Mouse (Mus musculus): ENCODE results near the gene Myh7.
"Not testable (repeated sequence)": the region's sequence is repeated elsewhere in the genome, so short reads cannot be mapped to it uniquely, and the experiment has no call there.

The Myh7 gene

GRCm38 (mm10) chr14:54994136-54994868 lies at the start of gene Myh7:
Myh7 (minus strand) TSS chr14:54994626.
- no peak for DNase-seq (ENCODE audit: extremely low read depth, low read depth, low spot score)

DNA sequence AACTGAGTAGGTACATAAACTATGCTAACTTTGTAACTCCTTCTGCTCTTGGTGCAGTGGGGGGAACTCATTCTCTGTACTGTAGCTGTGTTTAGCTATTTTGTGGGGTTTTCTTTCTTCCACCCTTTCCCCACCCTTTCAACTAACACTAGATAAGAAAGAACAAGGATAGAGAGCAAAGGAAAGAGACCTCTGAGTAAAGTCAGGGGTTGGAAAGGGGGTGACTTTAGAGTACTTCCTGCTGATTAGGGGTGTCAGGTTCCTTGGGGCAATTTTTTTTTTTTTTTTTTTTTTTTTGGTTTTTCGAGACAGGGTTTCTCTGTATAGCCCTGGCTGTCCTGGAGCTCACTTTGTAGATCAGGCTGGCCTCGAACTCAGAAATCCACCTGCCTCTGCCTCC lies 49.3 kb upstream of the Myh7 start:
- not testable (repeated sequence) for DNase-seq (ENCODE audit: extremely low read depth, low read depth, low spot score)

GRCm38 (mm10) chr14:55032695-55033225 lies 38.3 kb upstream of the Myh7 start:
- no peak for DNase-seq (ENCODE audit: extremely low read depth, low read depth, low spot score)

DNA sequence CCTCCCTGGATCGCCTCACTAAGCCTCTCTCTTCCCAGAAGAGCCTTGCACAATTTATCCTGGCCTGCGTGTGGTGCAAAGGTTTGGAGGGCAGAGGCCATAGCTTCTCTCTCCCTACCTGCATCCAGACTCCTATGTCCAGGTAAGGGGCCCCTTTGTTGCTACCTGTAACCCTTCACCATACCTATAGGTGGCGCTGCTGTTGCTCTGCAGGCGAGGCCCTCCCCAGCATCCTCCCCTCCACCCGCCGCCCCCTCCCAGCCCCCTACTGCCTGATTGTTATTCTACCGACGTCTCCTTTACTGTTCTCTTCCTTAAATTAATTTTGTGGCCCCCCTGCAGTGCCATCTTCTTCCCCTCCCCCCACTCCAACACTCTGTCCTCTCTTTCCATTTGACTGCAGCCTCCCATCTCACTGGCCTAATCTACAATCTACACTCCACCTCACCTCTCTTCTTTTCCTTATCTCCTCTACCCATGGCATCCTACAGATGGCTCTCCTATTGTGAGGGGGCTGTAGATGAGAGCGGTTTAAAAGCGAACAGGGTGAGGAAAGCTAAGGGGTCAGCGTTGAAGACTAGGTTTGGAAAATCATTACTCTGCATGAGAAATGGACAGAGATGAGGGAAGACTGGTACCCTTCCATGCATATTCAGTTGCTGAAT lies 34.7 kb upstream of the Myh7 start:
- no peak for DNase-seq (ENCODE audit: extremely low read depth, low read depth, low spot score)

DNA sequence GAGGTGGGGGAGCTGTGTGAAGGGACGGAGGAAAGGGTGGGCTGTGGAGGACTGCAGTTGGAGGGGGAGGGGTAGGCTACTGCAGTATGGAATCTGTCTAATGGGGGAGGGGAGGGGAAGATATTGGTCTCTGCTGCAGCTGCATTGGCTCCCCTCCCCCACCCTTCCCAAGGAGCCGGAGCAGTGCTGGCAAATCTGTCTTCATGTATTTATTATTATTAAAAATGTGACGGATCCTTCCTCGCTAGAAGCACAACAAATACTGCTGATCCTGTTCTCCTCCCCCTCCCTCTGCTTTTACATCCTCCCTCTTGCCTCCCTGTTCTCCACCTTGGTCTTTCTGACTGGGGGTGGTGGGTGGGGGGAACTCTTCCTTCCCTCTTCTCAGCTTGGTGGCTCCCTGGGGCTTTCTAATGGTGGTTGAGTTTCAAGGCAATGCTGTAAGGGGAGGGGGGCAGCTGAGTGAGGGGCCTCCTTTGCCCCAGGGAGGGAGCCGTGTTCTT lies 34.0 kb upstream of the Myh7 start:
- no peak for DNase-seq (ENCODE audit: extremely low read depth, low read depth, low spot score)

DNA sequence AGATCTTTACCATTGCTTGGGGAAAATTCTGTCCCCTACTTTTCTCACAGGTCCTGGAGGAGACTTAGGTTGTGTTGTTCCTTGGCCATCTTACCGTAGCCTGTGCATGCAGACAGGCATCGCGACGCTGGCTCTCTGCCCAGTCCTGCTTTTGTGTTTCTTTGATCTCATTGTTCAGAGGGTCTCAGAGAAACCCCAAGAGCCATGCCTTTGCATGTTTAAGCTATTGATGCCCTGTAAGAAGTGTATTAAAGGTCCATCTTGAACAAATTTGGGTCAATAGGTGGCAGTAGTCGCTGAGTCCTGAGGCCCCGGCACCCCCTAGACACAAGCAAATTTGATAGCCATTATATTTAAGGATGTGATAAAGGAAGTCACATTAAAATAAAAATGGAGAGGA lies 33.2 kb upstream of the Myh7 start:
- DNase-seq (ENCODE audit: extremely low read depth, low read depth, low spot score): no peak

DNA sequence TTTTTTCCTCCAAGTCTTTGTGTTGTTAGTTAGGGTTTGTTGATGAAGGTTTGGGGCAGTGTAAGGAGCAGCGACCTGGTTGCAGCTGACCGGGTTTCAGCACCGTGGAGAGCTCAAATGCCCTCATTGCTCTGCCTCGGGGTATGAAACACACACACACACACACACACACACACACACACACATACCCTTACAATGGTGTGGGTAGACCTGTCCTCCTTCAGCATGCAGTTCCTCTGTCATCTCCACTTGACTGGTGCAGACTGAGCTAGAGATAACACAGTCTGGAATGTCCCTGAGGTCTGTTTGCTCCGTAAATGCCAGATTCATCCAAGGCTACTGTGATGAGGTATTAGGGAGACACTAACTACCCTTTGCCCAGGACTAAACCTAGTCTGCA lies 32.8 kb upstream of the Myh7 start:
- no peak for DNase-seq (ENCODE audit: extremely low read depth, low read depth, low spot score)

DNA sequence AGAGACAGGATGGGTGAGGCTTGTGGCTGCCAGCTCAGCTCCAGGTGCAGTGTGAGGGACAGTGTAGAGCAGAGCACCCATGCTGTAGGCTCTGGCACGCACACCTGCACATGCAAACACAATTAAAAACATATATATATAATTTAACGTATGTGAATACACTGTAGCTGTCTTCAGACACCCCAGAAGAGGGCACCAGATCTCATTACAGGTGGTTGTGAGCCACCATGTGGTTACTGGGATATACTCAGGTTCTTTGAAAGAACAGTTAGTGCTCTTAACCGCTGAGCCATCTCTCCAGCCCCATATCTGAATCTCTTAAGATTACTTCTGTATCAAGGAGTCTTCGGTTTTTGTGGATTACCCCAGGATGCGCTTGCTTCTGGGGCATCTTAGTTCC lies 31.1 kb upstream of the Myh7 start:
- no peak for DNase-seq (ENCODE audit: extremely low read depth, low read depth, low spot score)

- no peak for DNase-seq (ENCODE audit: extremely low read depth, low read depth, low spot score)
These were observed 29.8 kb upstream of the Myh7 start for GRCm38 (mm10) chr14:55024236-55024635.

DNA sequence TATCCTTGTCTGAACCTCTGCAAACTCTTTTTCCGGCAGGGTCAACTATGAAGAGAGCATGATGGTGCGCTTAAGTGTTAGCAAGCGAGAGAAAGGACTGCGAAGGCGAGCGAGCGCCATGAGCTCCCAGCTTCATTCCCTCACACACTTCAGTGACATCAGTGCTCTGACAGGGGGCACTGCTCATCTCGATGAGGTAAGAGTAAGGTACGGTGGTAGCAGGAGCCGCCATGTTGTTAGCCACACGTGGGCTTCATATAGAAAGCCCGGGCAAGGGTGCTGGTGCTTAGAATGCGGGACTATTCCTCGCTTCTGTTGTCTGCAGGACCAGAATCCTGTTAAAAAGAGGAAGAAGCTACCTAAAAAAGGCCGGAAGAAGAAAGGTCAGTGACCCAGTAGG lies 28.6 kb upstream of the Myh7 start:
- DNase-seq (ENCODE audit: extremely low read depth, low read depth, low spot score): no peak

GRCm38 (mm10) chr14:55020394-55020793 lies 26.0 kb upstream of the Myh7 start:
- DNase-seq (ENCODE audit: extremely low read depth, low read depth, low spot score): no peak

DNA sequence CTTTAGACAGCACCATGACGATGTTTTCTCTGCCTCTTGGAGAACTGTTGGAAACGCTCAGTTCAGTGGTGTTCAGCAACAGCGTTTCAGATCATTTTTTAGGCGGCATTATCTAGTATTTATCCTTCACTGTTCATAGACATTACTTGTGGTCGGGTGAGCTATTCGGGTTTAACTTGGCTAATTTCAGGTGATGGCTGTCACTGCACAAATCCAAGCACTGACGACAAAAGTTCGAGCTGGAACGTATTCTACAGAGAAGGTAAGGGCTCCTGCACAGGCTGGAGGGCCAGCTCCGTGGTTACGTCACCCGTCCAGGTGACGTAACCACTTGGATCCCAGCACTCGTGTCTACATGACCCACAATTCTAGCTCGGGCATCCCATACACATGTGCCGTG lies 22.4 kb upstream of the Myh7 start:
- DNase-seq (ENCODE audit: extremely low read depth, low read depth, low spot score): no peak

DNA sequence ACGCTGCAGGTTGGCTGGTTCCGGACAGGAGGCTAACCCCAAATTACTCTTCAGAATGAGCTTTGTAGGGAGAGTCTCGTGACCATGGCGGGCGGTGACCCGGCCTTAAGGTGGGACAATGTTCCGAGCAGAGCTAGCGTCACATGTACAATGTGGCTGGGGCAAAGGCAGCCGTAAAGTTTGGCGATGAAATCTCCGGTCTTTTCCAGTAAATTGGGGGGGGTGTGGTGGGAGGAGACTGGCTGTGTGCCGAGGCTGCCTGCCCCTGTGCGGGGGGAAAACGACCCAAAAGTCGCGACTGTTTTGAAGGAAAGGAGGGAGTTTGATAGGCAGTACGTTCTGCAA lies 21.3 kb upstream of the Myh7 start:
- DNase-seq (ENCODE audit: extremely low read depth, low read depth, low spot score): no peak

DNA sequence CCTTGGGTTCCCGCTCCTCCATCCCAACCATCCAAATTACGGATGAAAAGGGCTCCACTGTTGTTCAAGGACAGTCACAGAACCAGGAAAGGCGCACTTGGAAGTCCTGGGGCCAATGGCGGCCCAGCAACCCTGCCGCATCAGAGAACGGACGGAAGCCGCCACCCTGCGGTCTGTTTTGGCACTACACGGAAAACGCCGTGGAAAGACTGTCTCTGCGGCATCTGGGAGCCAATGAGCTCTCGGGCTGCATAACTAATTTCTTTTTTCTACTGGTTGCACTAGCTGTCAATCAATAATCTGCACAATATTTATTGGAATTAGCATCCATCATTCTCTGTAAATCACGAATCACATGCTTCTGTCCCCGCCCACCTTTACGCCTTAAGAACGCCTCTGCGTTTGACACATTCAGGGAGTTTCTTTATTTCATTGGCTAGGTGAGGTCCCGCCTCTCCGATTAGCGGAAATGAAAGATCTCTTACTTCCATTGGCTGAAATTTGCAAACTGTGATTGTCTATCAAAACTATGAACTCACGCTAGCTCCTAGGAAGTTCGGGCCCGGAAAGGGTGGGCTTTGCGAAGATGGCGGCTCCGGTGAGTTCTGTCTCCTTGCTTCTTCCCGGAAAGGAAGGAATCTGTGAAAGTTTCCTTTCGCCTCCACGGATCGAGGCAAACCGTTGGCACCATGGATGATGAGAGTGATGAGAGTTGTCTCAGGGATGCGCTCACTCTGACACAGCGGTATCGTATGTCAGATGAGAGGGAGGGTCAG lies 20.8 kb upstream of the Myh7 start, which contains the start of gene Ngdn:
TSS of gene Ngdn (plus strand) at position 464 of the 776 bp plus-strand sequence.
- DNase-seq (ENCODE audit: extremely low read depth, low read depth, low spot score): peak; percentile 99

DNA sequence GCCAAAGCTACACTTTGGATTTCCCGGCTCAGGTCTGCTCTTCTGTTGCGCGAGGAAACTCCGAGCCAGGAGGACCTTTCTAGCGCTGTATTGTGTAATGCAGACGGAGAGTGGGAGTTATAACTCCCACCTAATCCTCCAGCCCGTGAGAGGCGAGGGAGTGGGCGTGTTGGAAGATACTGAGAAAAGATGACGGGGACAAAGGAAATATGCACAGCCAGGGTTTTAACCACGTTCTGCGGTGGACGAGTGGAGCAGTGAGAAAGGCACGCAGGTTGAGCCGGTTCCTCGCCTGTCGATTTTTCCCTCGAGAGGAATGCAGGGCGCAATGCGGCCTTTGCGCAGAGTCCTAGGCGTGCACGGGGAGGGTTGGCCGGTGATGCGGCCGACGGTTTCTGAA lies 20.2 kb upstream of the Myh7 start:
- DNase-seq (ENCODE audit: extremely low read depth, low read depth, low spot score): peak; percentile 39

DNA sequence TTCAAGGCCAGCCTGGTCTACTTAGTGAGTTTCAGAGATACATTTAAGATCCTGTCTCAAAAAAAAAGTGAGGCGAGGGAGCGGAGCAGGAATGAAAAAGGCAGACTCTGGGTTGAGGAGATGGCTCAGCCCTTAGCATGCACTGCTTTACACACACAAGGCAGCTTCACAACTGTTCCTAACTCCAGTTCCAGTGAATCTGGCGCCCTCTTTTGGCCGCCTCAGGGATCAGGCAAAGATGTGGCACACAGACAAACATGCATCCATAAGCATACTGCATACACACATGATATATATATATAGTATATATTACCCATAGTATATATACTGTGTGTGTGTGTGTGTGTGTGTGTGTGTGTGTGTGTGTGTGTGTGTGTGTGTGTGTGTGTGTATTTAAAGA lies 16.7 kb upstream of the Myh7 start:
- no peak for DNase-seq (ENCODE audit: extremely low read depth, low read depth, low spot score)

DNA sequence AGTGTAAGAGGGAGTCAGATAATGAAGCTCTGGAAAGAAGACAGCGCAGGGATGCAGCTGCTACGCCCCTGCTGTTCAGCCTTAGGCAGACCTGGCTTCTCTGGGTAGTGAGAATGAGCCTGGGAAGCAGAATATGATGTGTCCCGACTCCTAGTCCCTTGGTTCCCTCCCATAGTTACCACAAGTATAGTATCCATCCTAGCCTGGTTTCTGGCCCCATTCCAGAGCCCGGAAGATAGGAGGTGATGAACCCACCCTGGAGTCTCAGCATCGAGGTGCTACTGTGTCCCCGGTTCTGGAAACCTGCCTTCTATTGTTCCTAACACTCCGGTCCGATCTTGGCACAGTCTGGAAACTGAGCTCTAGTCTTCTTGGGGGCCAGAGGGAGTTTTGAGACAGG lies 14.0 kb upstream of the Myh7 start:
- no peak for DNase-seq (ENCODE audit: extremely low read depth, low read depth, low spot score)

DNA sequence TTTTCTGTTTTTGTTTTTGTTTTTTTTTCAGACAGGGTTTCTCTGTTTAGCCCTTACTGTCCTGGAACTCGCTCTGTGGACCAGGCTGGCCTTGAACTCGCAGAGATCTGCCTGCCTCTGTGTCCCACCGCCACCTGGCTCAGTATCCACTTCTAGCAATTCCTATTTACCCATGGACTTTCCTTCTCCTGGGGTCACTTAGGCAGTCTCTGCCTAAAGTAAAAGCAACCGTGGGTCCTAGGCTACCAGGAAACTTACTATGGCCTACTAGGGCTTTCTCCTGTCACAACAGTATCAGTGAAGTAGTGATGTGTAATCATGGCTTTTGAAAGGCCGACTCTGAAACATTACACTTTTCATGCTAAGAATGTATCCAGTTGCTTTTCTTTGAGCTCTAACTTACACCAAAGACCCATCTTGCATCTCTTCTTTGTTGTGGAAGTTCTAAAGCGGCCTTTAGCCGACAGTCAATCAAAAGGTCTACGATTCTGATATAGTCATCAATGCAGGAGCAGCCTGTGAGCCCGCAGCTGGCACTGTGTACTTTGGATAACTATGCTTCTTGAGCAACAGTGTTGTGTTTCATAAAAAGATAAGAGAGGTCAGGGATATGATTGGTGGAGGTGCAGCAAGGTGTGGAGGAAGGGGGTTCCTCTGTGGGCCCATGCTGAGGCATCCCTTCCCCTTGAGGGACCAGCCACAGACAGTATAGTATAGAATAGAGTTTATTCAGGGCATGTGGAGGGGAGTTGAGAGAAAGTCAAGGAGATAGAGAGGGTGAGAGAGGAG lies 12.9 kb upstream of the Myh7 start:
- no peak for DNase-seq (ENCODE audit: extremely low read depth, low read depth, low spot score)

DNA sequence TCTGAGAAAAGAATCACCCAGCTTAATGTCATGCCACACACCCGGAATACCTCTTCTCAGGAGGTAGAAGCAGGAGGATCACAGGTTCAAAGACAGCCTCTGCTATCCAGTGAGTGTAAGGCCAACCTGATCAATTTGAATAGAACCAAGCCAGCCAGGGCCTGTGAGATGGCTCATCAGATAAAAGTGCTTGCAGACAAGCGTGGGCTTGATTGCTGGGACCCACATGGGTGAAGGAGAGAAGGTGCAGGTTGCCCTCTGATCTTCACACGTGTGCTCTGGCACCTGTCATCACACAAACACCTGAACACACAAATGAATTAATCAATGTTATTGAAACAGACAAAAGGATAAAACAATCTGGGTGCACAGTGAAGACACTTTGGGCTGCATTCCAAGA lies 12.1 kb upstream of the Myh7 start:
- DNase-seq (ENCODE audit: extremely low read depth, low read depth, low spot score): no peak

DNA sequence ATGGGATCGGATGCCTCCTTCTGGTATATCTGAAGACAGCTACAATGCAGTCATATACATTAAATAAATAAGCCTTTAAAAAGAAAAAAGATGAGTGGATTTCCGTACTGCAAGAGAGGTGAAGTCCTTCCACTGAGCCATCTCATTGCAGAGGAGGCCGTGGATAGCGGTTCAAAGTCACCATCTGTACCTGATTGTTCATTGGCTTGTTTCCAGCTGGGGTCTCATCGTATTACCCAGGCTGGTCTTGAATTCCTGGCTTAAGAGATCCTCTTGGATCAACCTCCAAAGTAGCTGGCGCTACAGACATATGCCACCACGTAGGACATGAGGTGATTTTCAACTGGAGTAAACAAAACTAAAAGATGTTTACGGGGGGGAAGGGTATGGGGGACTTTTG lies 11.5 kb upstream of the Myh7 start:
- DNase-seq (ENCODE audit: extremely low read depth, low read depth, low spot score): no peak

DNA sequence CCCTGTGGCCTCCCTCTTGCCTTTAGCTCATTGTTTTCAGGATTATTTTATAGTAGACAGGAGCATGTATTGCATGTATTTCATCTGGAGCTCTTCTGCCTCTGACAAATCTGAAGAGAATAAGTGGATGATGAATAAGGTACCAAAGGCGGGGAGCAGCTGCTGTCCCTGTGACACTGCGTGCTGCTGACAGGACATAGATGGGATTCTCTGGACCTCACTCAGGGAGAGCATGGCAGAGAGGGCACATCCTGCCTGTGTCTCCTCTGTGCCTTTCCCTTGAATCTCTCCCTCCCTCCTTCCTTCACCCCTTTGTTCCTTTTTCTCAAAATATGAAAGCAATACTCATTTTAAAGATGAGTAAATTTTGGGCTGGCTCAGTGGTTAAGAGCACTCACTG lies 11.1 kb upstream of the Myh7 start:
- no peak for DNase-seq (ENCODE audit: extremely low read depth, low read depth, low spot score)

All from fat pad, adult 2 months (tissue).